Comparison of ENCODE assay signal across 16 mouse cellular contexts in the genomic region with DNA sequence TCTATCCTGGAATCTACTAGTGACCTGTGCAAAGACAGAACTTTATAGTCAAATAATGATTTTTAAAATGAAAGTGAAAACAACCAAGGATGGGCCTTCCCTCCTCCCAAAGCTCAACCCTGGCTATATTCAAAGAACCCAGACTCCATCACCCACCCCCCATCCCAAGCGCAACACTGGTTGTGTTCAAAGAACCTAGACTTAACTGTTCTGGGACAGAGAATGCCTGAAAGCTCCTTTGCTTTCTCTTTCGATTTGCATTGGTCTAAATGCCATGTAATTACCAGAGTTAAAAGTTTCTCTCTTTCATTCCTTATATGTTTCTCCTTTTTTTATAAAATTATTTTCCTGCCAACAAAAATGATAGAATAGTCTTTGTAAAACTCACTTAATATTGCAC.
"Had no signal": no experiment of that assay in that cellular context is flagged by ENCODE, and none has a peak within 500 bp of the region (broad histone marks: within the 10 kb centered on the region; RNA-seq: fewer than 3 reads in every experiment).

No protein-coding gene starts in this region.

- ATAC-seq: liver, embryonic 12.5 days had no signal

- DNase-seq: kidney, adult 8-10 months; kidney, postnatal 14 days; kidney, postnatal 4 days; left cerebral cortex, postnatal 4 days; lung, adult 18-20 months; lung, postnatal 10 days; lung, postnatal 36 days; midbrain, embryonic 14.5 days; thymus, postnatal 25 days had no signal

- H3K9ac ChIP-seq: limb, embryonic 12.5 days; limb, embryonic 15.5 days; liver, embryonic 12.5 days; liver, embryonic 15.5 days; lung, embryonic 15.5 days had no signal

- H3K4me3 ChIP-seq: limb, embryonic 12.5 days; limb, embryonic 15.5 days; liver, embryonic 12.5 days; liver, embryonic 15.5 days; lung, embryonic 15.5 days had no signal

- H3K27ac ChIP-seq: limb, embryonic 12.5 days; limb, embryonic 15.5 days; liver, embryonic 12.5 days; liver, embryonic 15.5 days; lung, embryonic 15.5 days; stomach, postnatal 0 days had no signal

- H3K4me2 ChIP-seq: limb, embryonic 12.5 days; limb, embryonic 15.5 days; liver, embryonic 12.5 days; liver, embryonic 15.5 days; lung, embryonic 15.5 days; midbrain, embryonic 11.5 days had no signal

- H3K9me3 ChIP-seq: limb, embryonic 12.5 days; limb, embryonic 15.5 days; liver, embryonic 12.5 days; liver, embryonic 15.5 days; lung, embryonic 15.5 days had no signal

- H3K27me3 ChIP-seq: limb, embryonic 12.5 days; limb, embryonic 15.5 days; liver, embryonic 12.5 days; liver, embryonic 15.5 days; lung, embryonic 15.5 days had no signal

- H3K4me1 ChIP-seq: limb, embryonic 12.5 days; limb, embryonic 15.5 days; lung, embryonic 15.5 days had no signal

- H3K36me3 ChIP-seq: limb, embryonic 12.5 days; limb, embryonic 15.5 days; liver, embryonic 12.5 days; liver, embryonic 15.5 days; lung, embryonic 15.5 days had no signal
